Comparison of ENCODE assay signal across 16 mouse cellular contexts in the genomic region with DNA sequence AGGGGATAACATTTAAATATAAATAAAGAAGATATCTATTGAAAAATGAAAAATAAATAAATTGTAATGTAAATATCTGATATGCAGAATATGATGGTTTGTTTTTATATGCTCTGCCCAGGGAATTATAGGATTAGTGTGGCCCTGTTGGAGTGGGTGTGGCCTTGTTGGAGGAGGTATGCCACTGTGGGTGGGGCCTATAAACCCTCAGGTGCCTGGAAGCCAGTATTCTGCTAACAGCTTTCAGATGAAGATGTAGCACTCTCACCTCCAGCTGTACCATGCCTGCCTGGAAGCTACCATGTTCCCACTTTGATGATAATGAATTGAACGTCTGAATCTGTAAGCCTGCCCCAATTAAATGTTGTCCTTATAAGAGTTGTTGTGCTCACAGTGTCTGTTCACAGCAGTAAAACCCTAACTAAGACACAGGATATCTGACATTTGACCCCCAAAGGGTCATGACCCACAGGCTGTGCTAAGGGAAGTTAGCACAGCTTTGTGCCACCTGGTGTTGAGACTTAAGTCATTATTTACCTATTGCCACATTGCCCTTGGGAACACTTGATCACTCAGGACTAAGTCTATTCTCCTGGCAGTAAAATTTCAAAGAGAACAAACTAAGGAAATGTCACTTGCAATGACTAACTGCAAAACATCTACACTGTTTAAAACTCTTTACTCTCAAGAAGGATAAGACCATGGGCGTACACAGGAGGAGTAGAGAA.
DNase-seq lines count a peak whose midpoint lies in the region; ATAC-seq and TF ChIP-seq lines count a peak whose summit lies in the region.
"Had no signal": no experiment of that assay in that cellular context is flagged by ENCODE, and none has a peak within 500 bp of the region (broad histone marks: within the 10 kb centered on the region; RNA-seq: fewer than 3 reads in every experiment).

No protein-coding gene starts in this region.

- H3K27me3 ChIP-seq in CH12.LX (replicated peaks), result no peaks in the 10 kb centered on the region
- H3K27me3 ChIP-seq in liver, embryonic 11.5 days (replicated peaks; ENCODE audit: control insufficient read depth, insufficient read depth, low read length), result no peaks in the 10 kb centered on the region
- H3K27me3 ChIP-seq: liver, embryonic 13.5 days had no signal

- TF ChIP-seq RAD21 in CH12.LX (IDR thresholded peaks at IDR 0.05; ENCODE audit: low read depth, low read length), result no peak

- H3K36me3 ChIP-seq in CH12.LX (replicated peaks in 1 of 2; ENCODE audit: control insufficient read depth in 1 of 2, insufficient read depth in 1 of 2, low read length in 1 of 2), result no peaks in the 10 kb centered on the region
- no peaks in the 10 kb centered on the region for H3K36me3 ChIP-seq in liver, embryonic 11.5 days (ENCODE audit: control insufficient read depth, insufficient read depth, low read length)
- H3K36me3 ChIP-seq: forebrain, embryonic 10.5 days; liver, embryonic 13.5 days; midbrain, embryonic 10.5 days had no signal

- ATAC-seq in liver, embryonic 11.5 days (replicated peaks; ENCODE audit: low FRiP score), result peak; percentile 36; the same call in 1 of the 2 replicates

- no peaks in the 10 kb centered on the region for H3K4me1 ChIP-seq in CH12.LX (ENCODE audit: control insufficient read depth in 1 of 2, insufficient read depth in 2 of 2)
- no peaks in the 10 kb centered on the region for H3K4me1 ChIP-seq in liver, embryonic 11.5 days (replicated peaks; ENCODE audit: control insufficient read depth, insufficient read depth, low read length)
- H3K4me1 ChIP-seq: liver, embryonic 13.5 days had no signal

- no peak overlapping the region for H3K4me2 ChIP-seq in CH12.LX (ENCODE audit: insufficient read depth, low read depth, poor library complexity, severe bottlenecking)
- no peak overlapping the region for H3K4me2 ChIP-seq in liver, embryonic 11.5 days
- H3K4me2 ChIP-seq: liver, embryonic 13.5 days had no signal

- 0 out of 4 replicates have a peak, but pooled peaks of 1 of the 2 experiments have one; percentile 3 for TF ChIP-seq CTCF in CH12.LX (conservative IDR thresholded peaks at IDR 0.05 in 1 of 2, IDR thresholded peaks at IDR 0.05 in 1 of 2; ENCODE audit: low read depth in 2 of 2, low read length in 2 of 2)
- TF ChIP-seq CTCF in layer of hippocampus, adult 2 months (conservative IDR thresholded peaks at IDR 0.05), result no peak

- TF ChIP-seq EP300 in CH12.LX (IDR thresholded peaks at IDR 0.05; ENCODE audit: low read length), result no peak

- dilution Hi-C loops in CH12.LX (cut with MboI; ENCODE audit: extremely low pct_ligation_motif_present, extremely low pct_unique_long_range_greater_than_20kb, low sequenced_read_pairs), result no loop called here

- H3K79me2 ChIP-seq in CH12.LX (replicated peaks; ENCODE audit: control insufficient read depth, extremely low read depth, insufficient read depth, poor library complexity, severe bottlenecking), result no peaks in the 10 kb centered on the region

- no peak overlapping the region for H3K27ac ChIP-seq in CH12.LX (ENCODE audit: insufficient read depth, low read depth)
- no peak overlapping the region for H3K27ac ChIP-seq in liver, embryonic 11.5 days (ENCODE audit: low read depth, low read length)
- no peak overlapping the region for H3K27ac ChIP-seq in layer of hippocampus, adult 2 months
- H3K27ac ChIP-seq: forebrain, embryonic 10.5 days; gastrocnemius, adult 2 months; liver, embryonic 13.5 days; midbrain, embryonic 10.5 days had no signal

- TF ChIP-seq POLR2A in CH12.LX (IDR thresholded peaks at IDR 0.05; ENCODE audit: low read depth, low read length), result no peak

- H3K9me3 ChIP-seq in CH12.LX (replicated peaks; ENCODE audit: low read length), result no peaks in the 10 kb centered on the region
- H3K9me3 ChIP-seq in liver, embryonic 11.5 days (ENCODE audit: control insufficient read depth, low read length), result no peaks in the 10 kb centered on the region
- H3K9me3 ChIP-seq: forebrain, embryonic 10.5 days; liver, embryonic 13.5 days; midbrain, embryonic 10.5 days had no signal

- DNase-seq in CH12.LX (ENCODE audit: extremely low read depth), result no peak
- DNase-seq in embryo, embryonic 10.5 days (ENCODE audit: low spot score), result peak; percentile 75
- DNase-seq in liver, embryonic 11.5 days (ENCODE audit: low spot score), result no peak
- peak; percentile 66 for DNase-seq in lung, postnatal 25 days (ENCODE audit: low spot score)
- no peak for DNase-seq in cerebellum, postnatal 10 days
- no peak for DNase-seq in layer of hippocampus, adult 2 months (ENCODE audit: low spot score in 2 of 2)
- no peak for DNase-seq in layer of hippocampus, postnatal 25 days (ENCODE audit: extremely low spot score in 1 of 2, low spot score in 1 of 2)
- DNase-seq: cerebellum, adult 8-10 months; gastrocnemius, adult 2 months; heart, adult 18-20 months; liver, embryonic 13.5 days; right cerebral cortex, adult 18-20 months; thymus, adult 2 months had no signal

- no peak overlapping the region for H3K9ac ChIP-seq in CH12.LX (ENCODE audit: insufficient read depth, low read depth)
- H3K9ac ChIP-seq in liver, embryonic 11.5 days (ENCODE audit: low read depth, low read length), result no peak overlapping the region
- H3K9ac ChIP-seq: liver, embryonic 13.5 days had no signal

- whole genome bisulfite sequencing in liver, embryonic 11.5 days, result 48% methylated on average over 2 of the region's 2 CpGs

- in situ Hi-C loops in CH12.LX (cut with MboI; ENCODE audit: low pct_ligation_motif_present, low pct_unique_long_range_greater_than_20kb, low sequenced_read_pairs), result no loop called here

- H3K4me3 ChIP-seq in CH12.LX (replicated peaks in 1 of 3; ENCODE audit: low read depth in 2 of 3, low read length in 2 of 3, poor library complexity in 1 of 3), result no peak overlapping the region
- H3K4me3 ChIP-seq in liver, embryonic 11.5 days (ENCODE audit: low read depth, low read length), result no peak overlapping the region
- no peak overlapping the region for H3K4me3 ChIP-seq in layer of hippocampus, adult 2 months
- H3K4me3 ChIP-seq: forebrain, embryonic 10.5 days; gastrocnemius, adult 2 months; liver, embryonic 13.5 days; midbrain, embryonic 10.5 days; myocyte had no signal

TF ChIP-seq in CH12.LX, 34 proteins besides CTCF, POLR2A, EP300 and RAD21:
- TF ChIP-seq ZKSCAN1 (IDR thresholded peaks at IDR 0.05; ENCODE audit: borderline replicate concordance, low read depth, low read length), result no peak
- TF ChIP-seq SMC3 (IDR thresholded peaks at IDR 0.05; ENCODE audit: low read depth, low read length), result peak; percentile 26; the same call in 1 of the 2 replicates
TF ChIP-seq in CH12.LX: peak in this region for 1.

Comparison
In these comparisons a context has a peak if more than half of its experiments do, and no peak if none do; other contexts are left out.
1. DNase-seq: peak in embryo, embryonic 10.5 days (single experiment) and lung, postnatal 25 days (single experiment); none in CH12.LX (single experiment), liver, embryonic 11.5 days (single experiment), cerebellum, postnatal 10 days (0 of 2), layer of hippocampus, adult 2 months (0 of 2) and layer of hippocampus, postnatal 25 days (0 of 2).